Mouse (Mus musculus): ENCODE results near the gene Kirrel2. TPM values are rescaled to one million over a fixed set of nuclear protein-coding genes. Genes with fewer than 3 reads are reported as not detected.

Gene Kirrel2
- not detected in 2 replicates for polyA plus RNA-seq (2015; fragmentation: Nextera tagmentation; extraction: Ambion mirVana)

GRCm38 (mm10) chr7:30457629-30458330, at the start of gene Kirrel2, which contains the start of gene Nphs1:
TSS of gene Kirrel2 (minus strand) at chr7:30457690.
TSS of gene Nphs1 (plus strand) at chr7:30458315.

GRCm38 (mm10) chr7:30493401-30493931, 36.0 kb upstream of the Kirrel2 start, which contains the start of gene Prodh2:
TSS of gene Prodh2 (plus strand) at chr7:30493622.

GRCm38 (mm10) chr7:30444971-30445751, 12.3 kb downstream of the Kirrel2 start, which contains the start of gene Aplp1:
TSS of gene Aplp1 (minus strand) at chr7:30445535.

GRCm38 (mm10) chr7:30421175-30421889, 36.2 kb downstream of the Kirrel2 start, which contains the start of gene Nfkbid:
TSS of gene Nfkbid (plus strand) at chr7:30421732.

GRCm38 (mm10) chr7:30419561-30420499, 37.7 kb downstream of the Kirrel2 start, which contains the start of gene Hcst:
TSS of gene Hcst (minus strand) at chr7:30419854.

GRCm38 (mm10) chr7:30413596-30413995, 43.9 kb downstream of the Kirrel2 start, which contains the start of gene Tyrobp:
TSS of gene Tyrobp (plus strand) at chr7:30413760.

Other genes with a start within 250 kb of the Kirrel2 start
- gene Polr2i, start 225.7 kb downstream of the Kirrel2 start, polyA plus RNA-seq (2015; fragmentation: Nextera tagmentation; extraction: Ambion mirVana): 74.1 and 98.9 TPM in 2 replicates
- 151 and 152 TPM in 2 replicates for gene Tbcb, start 225.4 kb downstream of the Kirrel2 start, polyA plus RNA-seq (2015; fragmentation: Nextera tagmentation; extraction: Ambion mirVana)
- not detected in 2 replicates for gene Ovol3, start 222.0 kb downstream of the Kirrel2 start, polyA plus RNA-seq (2015; fragmentation: Nextera tagmentation; extraction: Ambion mirVana)
- 0.35 and 0.42 TPM in 2 replicates for gene Thap8, start 177.6 kb downstream of the Kirrel2 start, polyA plus RNA-seq (2015; fragmentation: Nextera tagmentation; extraction: Ambion mirVana)
- gene Wdr62, start 177.3 kb downstream of the Kirrel2 start, polyA plus RNA-seq (2015; fragmentation: Nextera tagmentation; extraction: Ambion mirVana): 1.8 and 3.0 TPM in 2 replicates
- 13.0 and 13.9 TPM in 2 replicates for gene Clip3, start 166.0 kb downstream of the Kirrel2 start, polyA plus RNA-seq (2015; fragmentation: Nextera tagmentation; extraction: Ambion mirVana)
- gene Alkbh6, start 149.0 kb downstream of the Kirrel2 start, polyA plus RNA-seq (2015; fragmentation: Nextera tagmentation; extraction: Ambion mirVana): 44.3 and 50.6 TPM in 2 replicates
- gene Syne4, start 142.9 kb downstream of the Kirrel2 start, polyA plus RNA-seq (2015; fragmentation: Nextera tagmentation; extraction: Ambion mirVana): 3.8 and 4.1 TPM in 2 replicates
- gene E130208F15Rik, start 135.9 kb downstream of the Kirrel2 start, polyA plus RNA-seq (2015; fragmentation: Nextera tagmentation; extraction: Ambion mirVana): not detected in 2 replicates
- 15.7 and 16.6 TPM in 2 replicates for gene Sdhaf1, start 133.8 kb downstream of the Kirrel2 start, polyA plus RNA-seq (2015; fragmentation: Nextera tagmentation; extraction: Ambion mirVana)
- gene Lrfn3, start 94.9 kb downstream of the Kirrel2 start, polyA plus RNA-seq (2015; fragmentation: Nextera tagmentation; extraction: Ambion mirVana): 2.8 and 3.7 TPM in 2 replicates
- 74.3 and 230 TPM in 2 replicates for gene Tyrobp, start 43.9 kb downstream of the Kirrel2 start, polyA plus RNA-seq (2015; fragmentation: Nextera tagmentation; extraction: Ambion mirVana)
- 2.4 and 10.2 TPM in 2 replicates for gene Hcst, start 37.8 kb downstream of the Kirrel2 start, polyA plus RNA-seq (2015; fragmentation: Nextera tagmentation; extraction: Ambion mirVana)
- 0.84 and 1.4 TPM in 2 replicates for gene Nfkbid, start 36.0 kb downstream of the Kirrel2 start, polyA plus RNA-seq (2015; fragmentation: Nextera tagmentation; extraction: Ambion mirVana)
- 8.7 and 9.1 TPM in 2 replicates for gene Aplp1, start 12.2 kb downstream of the Kirrel2 start, polyA plus RNA-seq (2015; fragmentation: Nextera tagmentation; extraction: Ambion mirVana)
- 0.12 TPM in 1 of 2 replicates, not detected in the other for gene Nphs1, start 625 bp upstream of the Kirrel2 start, polyA plus RNA-seq (2015; fragmentation: Nextera tagmentation; extraction: Ambion mirVana)
- gene Prodh2, start 35.9 kb upstream of the Kirrel2 start, polyA plus RNA-seq (2015; fragmentation: Nextera tagmentation; extraction: Ambion mirVana): 0.21 and 0.36 TPM in 2 replicates
- gene Arhgap33, start 77.4 kb upstream of the Kirrel2 start, polyA plus RNA-seq (2015; fragmentation: Nextera tagmentation; extraction: Ambion mirVana): 2.5 and 2.6 TPM in 2 replicates
- gene Hspb6, start 94.5 kb upstream of the Kirrel2 start, polyA plus RNA-seq (2015; fragmentation: Nextera tagmentation; extraction: Ambion mirVana): 391 and 404 TPM in 2 replicates
- 3.2 and 3.9 TPM in 2 replicates for gene Proser3, start 94.6 kb upstream of the Kirrel2 start, polyA plus RNA-seq (2015; fragmentation: Nextera tagmentation; extraction: Ambion mirVana)
- 21.1 and 25.6 TPM in 2 replicates for gene Lin37, start 102.1 kb upstream of the Kirrel2 start, polyA plus RNA-seq (2015; fragmentation: Nextera tagmentation; extraction: Ambion mirVana)
- gene U2af1l4, start 105.6 kb upstream of the Kirrel2 start, polyA plus RNA-seq (2015; fragmentation: Nextera tagmentation; extraction: Ambion mirVana): 69.5 and 73.2 TPM in 2 replicates
- 2.7 and 2.8 TPM in 2 replicates for gene Gm49396, start 105.7 kb upstream of the Kirrel2 start, polyA plus RNA-seq (2015; fragmentation: Nextera tagmentation; extraction: Ambion mirVana)
- 114 and 127 TPM in 2 replicates for gene Psenen, start 105.9 kb upstream of the Kirrel2 start, polyA plus RNA-seq (2015; fragmentation: Nextera tagmentation; extraction: Ambion mirVana)
- gene Igflr1, start 107.7 kb upstream of the Kirrel2 start, polyA plus RNA-seq (2015; fragmentation: Nextera tagmentation; extraction: Ambion mirVana): 1.1 and 1.6 TPM in 2 replicates
- gene Kmt2b, start 131.0 kb upstream of the Kirrel2 start, polyA plus RNA-seq (2015; fragmentation: Nextera tagmentation; extraction: Ambion mirVana): 4.8 TPM in 2 replicates
- gene Zbtb32, start 141.2 kb upstream of the Kirrel2 start, polyA plus RNA-seq (2015; fragmentation: Nextera tagmentation; extraction: Ambion mirVana): 2.4 and 3.5 TPM in 2 replicates
- 1,486 and 1,535 TPM in 2 replicates for gene Upk1a, start 155.2 kb upstream of the Kirrel2 start, polyA plus RNA-seq (2015; fragmentation: Nextera tagmentation; extraction: Ambion mirVana)
- 1,042 and 1,083 TPM in 2 replicates for gene Cox6b1, start 168.5 kb upstream of the Kirrel2 start, polyA plus RNA-seq (2015; fragmentation: Nextera tagmentation; extraction: Ambion mirVana)
- not detected in 2 replicates for gene Etv2, start 178.2 kb upstream of the Kirrel2 start, polyA plus RNA-seq (2015; fragmentation: Nextera tagmentation; extraction: Ambion mirVana)
- 87.7 and 91.8 TPM in 2 replicates for gene Rbm42, start 192.6 kb upstream of the Kirrel2 start, polyA plus RNA-seq (2015; fragmentation: Nextera tagmentation; extraction: Ambion mirVana)
- gene Haus5, start 207.3 kb upstream of the Kirrel2 start, polyA plus RNA-seq (2015; fragmentation: Nextera tagmentation; extraction: Ambion mirVana): 10.3 and 11.1 TPM in 2 replicates
- not detected in 2 replicates for gene Pmis2, start 213.9 kb upstream of the Kirrel2 start, polyA plus RNA-seq (2015; fragmentation: Nextera tagmentation; extraction: Ambion mirVana)
- 0.39 TPM in 1 of 2 replicates, not detected in the other for gene 2200002J24Rik, start 241.2 kb upstream of the Kirrel2 start, polyA plus RNA-seq (2015; fragmentation: Nextera tagmentation; extraction: Ambion mirVana)